9 mouse cellular contexts compared by ENCODE assay signal in genomic region chr7:35035141-35035553, GRCm38 (mm10). TPM values are rescaled to one million over a fixed set of nuclear protein-coding genes. Genes with fewer than 3 reads are reported as not detected.
A peak's percentile ranks its signal among the peaks of the same experiment; 100 is the strongest.
DNase-seq lines count a peak whose midpoint lies in the region; ATAC-seq lines count a peak whose summit lies in the region.
"Had no signal": no experiment of that assay in that cellular context is flagged by ENCODE, and none has a peak within 500 bp of the region (broad histone marks: within the 10 kb centered on the region; RNA-seq: fewer than 3 reads in every experiment).

No protein-coding gene starts in this region.

- peak overlapping the region; percentile 74 for H3K27ac ChIP-seq in lung, embryonic 15.5 days
- no peak overlapping the region for H3K27ac ChIP-seq in stomach, embryonic 15.5 days
- H3K27ac ChIP-seq: forebrain, embryonic 10.5 days had no signal

- peak; percentile 29; the same call in 1 of the 2 replicates for ATAC-seq in lung, embryonic 15.5 days (ENCODE audit: borderline replicate concordance, extremely low read depth, low FRiP score, low TSS enrichment)
- ATAC-seq in stomach, embryonic 15.5 days (ENCODE audit: insufficient read depth, low FRiP score, low read depth): 0 out of 2 replicates have a peak, but pooled peaks have one; percentile 9

- peaks cover 33% of the 10 kb centered on the region for H3K4me1 ChIP-seq in lung, embryonic 15.5 days
- peaks cover 14% of the 10 kb centered on the region; the same call in 1 of the 2 replicates for H3K4me1 ChIP-seq in stomach, embryonic 15.5 days

- no peak overlapping the region for H3K9ac ChIP-seq in lung, embryonic 15.5 days
- no peak overlapping the region for H3K9ac ChIP-seq in stomach, embryonic 15.5 days

- no peaks in the 10 kb centered on the region for H3K9me3 ChIP-seq in lung, embryonic 15.5 days
- H3K9me3 ChIP-seq in stomach, embryonic 15.5 days: no peaks in the 10 kb centered on the region
- H3K9me3 ChIP-seq: forebrain, embryonic 10.5 days had no signal

- WGBS in lung, embryonic 15.5 days: 24% methylated on average over 6 of the region's 6 CpGs
- WGBS in stomach, embryonic 15.5 days: 43% methylated on average over 6 of the region's 6 CpGs

- H3K4me2 ChIP-seq in lung, embryonic 15.5 days: no peak overlapping the region
- no peak overlapping the region for H3K4me2 ChIP-seq in stomach, embryonic 15.5 days

- peak; percentile 49 to 65 for DNase-seq in cerebellum, postnatal 10 days
- no peak for DNase-seq in cerebellum, adult 8-10 months
- no peak for DNase-seq in lung, adult 18-20 months
- DNase-seq in kidney, postnatal 25 days: peak; percentile 55 to 71
- no peak for DNase-seq in frontal cortex, postnatal 25 days (ENCODE audit: low spot score in 2 of 2)
- DNase-seq in layer of hippocampus, adult 18-20 months (ENCODE audit: low spot score in 2 of 2): no peak

- H3K27me3 ChIP-seq in lung, embryonic 15.5 days: no peaks in the 10 kb centered on the region
- H3K27me3 ChIP-seq in stomach, embryonic 15.5 days (replicated peaks): no peaks in the 10 kb centered on the region

- H3K4me3 ChIP-seq in lung, embryonic 15.5 days: no peak overlapping the region
- H3K4me3 ChIP-seq in stomach, embryonic 15.5 days (replicated peaks): no peak overlapping the region
- H3K4me3 ChIP-seq: forebrain, embryonic 10.5 days had no signal

- 0 out of 2 replicates have a peak, but pooled peaks cover 7% of the 10 kb centered on the region for H3K36me3 ChIP-seq in lung, embryonic 15.5 days
- no peaks in the 10 kb centered on the region for H3K36me3 ChIP-seq in stomach, embryonic 15.5 days

RNA-seq across cellular contexts. Expression of gene Cebpg, which starts 21.2 kb away (rescaled TPM):
- polyA plus RNA-seq in lung, embryonic 15.5 days (2015; fragmentation: Nextera tagmentation; extraction: Ambion mirVana): 42.3 and 44.9 TPM in 2 replicates
- polyA plus RNA-seq in stomach, embryonic 15.5 days (2015; fragmentation: Nextera tagmentation; extraction: Ambion mirVana): 36.5 and 37.9 TPM in 2 replicates
- total RNA-seq in layer of hippocampus, adult 18-20 months (2021): 10 to 100 TPM; 36.2 to 36.5 TPM

Comparison
In these comparisons a context has a peak if more than half of its experiments do, and no peak if none do; other contexts are left out.
1. DNase-seq: peak in cerebellum, postnatal 10 days (2 of 2) and kidney, postnatal 25 days (2 of 2); none in cerebellum, adult 8-10 months (single experiment), lung, adult 18-20 months (0 of 2), frontal cortex, postnatal 25 days (0 of 2) and layer of hippocampus, adult 18-20 months (0 of 2).